In genomic region chr16:94999019-94999418, GRCm38 (mm10) we compare ENCODE assay signal across 26 mouse cellular contexts. TPM values are rescaled to one million over a fixed set of nuclear protein-coding genes. Genes with fewer than 3 reads are reported as not detected.
DNase-seq lines count a peak whose midpoint lies in the region; ATAC-seq and TF ChIP-seq lines count a peak whose summit lies in the region.
"Had no signal": no experiment of that assay in that cellular context is flagged by ENCODE, and none has a peak within 500 bp of the region (broad histone marks: within the 10 kb centered on the region; RNA-seq: fewer than 3 reads in every experiment).

No protein-coding gene starts in this region.

- no peak overlapping the region for H3K27ac ChIP-seq in hindbrain, embryonic 11.5 days (ENCODE audit: low read depth, low read length)
- H3K27ac ChIP-seq in hindbrain, postnatal 0 days, result no peak overlapping the region
- no peak overlapping the region for H3K27ac ChIP-seq in neural tube, embryonic 12.5 days
- H3K27ac ChIP-seq: embryonic facial prominence, embryonic 12.5 days; embryonic facial prominence, embryonic 15.5 days; forebrain, embryonic 12.5 days; heart, adult 2 months; heart, embryonic 10.5 days; heart, embryonic 13.5 days; hindbrain, embryonic 13.5 days had no signal

- peak; percentile 57; the same call in 1 of the 2 replicates for ATAC-seq in hindbrain, embryonic 11.5 days (ENCODE audit: low FRiP score)
- ATAC-seq in hindbrain, postnatal 0 days, result no peak
- ATAC-seq in neural tube, embryonic 12.5 days (ENCODE audit: low FRiP score, low read depth), result 0 out of 2 replicates have a peak, but pooled peaks have one; percentile 25
- ATAC-seq: activated CD4-positive, CD25-positive, alpha-beta regulatory T cell, adult 4 months; forebrain, embryonic 16.5 days had no signal

- H3K36me3 ChIP-seq in hindbrain, embryonic 11.5 days (ENCODE audit: control insufficient read depth, insufficient read depth, low read length), result no peaks in the 10 kb centered on the region
- H3K36me3 ChIP-seq in hindbrain, postnatal 0 days (ENCODE audit: insufficient read depth, low read length), result no peaks in the 10 kb centered on the region
- H3K36me3 ChIP-seq in neural tube, embryonic 12.5 days, result no peaks in the 10 kb centered on the region
- H3K36me3 ChIP-seq: embryonic facial prominence, embryonic 12.5 days; embryonic facial prominence, embryonic 15.5 days; forebrain, embryonic 12.5 days; heart, embryonic 10.5 days; heart, embryonic 13.5 days; hindbrain, embryonic 13.5 days had no signal

- peak; percentile 21 for DNase-seq in cerebellum, adult 9-10 months
- DNase-seq in cerebellum, adult 11-12 months, result no peak
- peak; percentile 19 for DNase-seq in hindbrain, embryonic 11.5 days (ENCODE audit: low spot score)
- no peak for DNase-seq in hindbrain, postnatal 0 days (ENCODE audit: low spot score)
- DNase-seq in neural tube, embryonic 10.5 days (ENCODE audit: extremely low spot score, low spot score), result no peak
- no peak for DNase-seq in lung, adult 2 months
- DNase-seq: adrenal gland, adult 8-10 months; adrenal gland, postnatal 25 days; cerebellum, postnatal 36 days; gastrocnemius, postnatal 10 days; gastrocnemius, postnatal 36 days; heart, adult 2 months; heart, postnatal 14 days; heart, postnatal 4 days had no signal

- 33% methylated on average over 3 of the region's 3 CpGs for WGBS in hindbrain, embryonic 11.5 days
- WGBS in hindbrain, postnatal 0 days, result 18% methylated on average over 3 of the region's 3 CpGs
- 21% methylated on average over 3 of the region's 3 CpGs for WGBS in neural tube, embryonic 12.5 days
- whole genome bisulfite sequencing in lung, adult 2 months, result 56% methylated on average over 3 of the region's 3 CpGs

- H3K4me1 ChIP-seq in hindbrain, embryonic 11.5 days (replicated peaks; ENCODE audit: control insufficient read depth, insufficient read depth, low read length), result peaks cover 4% of the 10 kb centered on the region; the same call in 1 of the 2 replicates
- H3K4me1 ChIP-seq in hindbrain, postnatal 0 days (ENCODE audit: insufficient read depth, low read length), result no peaks in the 10 kb centered on the region
- peaks cover 25% of the 10 kb centered on the region for H3K4me1 ChIP-seq in neural tube, embryonic 12.5 days
- no peaks in the 10 kb centered on the region for H3K4me1 ChIP-seq in lung, adult 2 months (ENCODE audit: control insufficient read depth, insufficient read depth, low read length)

- peaks cover 17% of the 10 kb centered on the region for H3K27me3 ChIP-seq in hindbrain, embryonic 11.5 days (ENCODE audit: control insufficient read depth, insufficient read depth, low read length)
- H3K27me3 ChIP-seq in hindbrain, postnatal 0 days (ENCODE audit: insufficient read depth, low read length), result no peaks in the 10 kb centered on the region
- peaks cover 31% of the 10 kb centered on the region for H3K27me3 ChIP-seq in neural tube, embryonic 12.5 days (replicated peaks)

- no peaks in the 10 kb centered on the region for H3K9me3 ChIP-seq in hindbrain, embryonic 11.5 days (ENCODE audit: control insufficient read depth, low read length)
- no peaks in the 10 kb centered on the region for H3K9me3 ChIP-seq in hindbrain, postnatal 0 days (ENCODE audit: low read length)
- no peaks in the 10 kb centered on the region for H3K9me3 ChIP-seq in neural tube, embryonic 12.5 days
- H3K9me3 ChIP-seq: embryonic facial prominence, embryonic 12.5 days; embryonic facial prominence, embryonic 15.5 days; forebrain, embryonic 12.5 days; heart, embryonic 10.5 days; heart, embryonic 13.5 days; hindbrain, embryonic 13.5 days had no signal

- no peak overlapping the region for H3K4me3 ChIP-seq in hindbrain, embryonic 11.5 days (ENCODE audit: low read depth, low read length)
- H3K4me3 ChIP-seq in hindbrain, postnatal 0 days (ENCODE audit: low read length), result no peak overlapping the region
- H3K4me3 ChIP-seq in neural tube, embryonic 12.5 days, result no peak overlapping the region
- no peak overlapping the region for H3K4me3 ChIP-seq in lung, adult 2 months (replicated peaks; ENCODE audit: extremely low read depth, low read depth, low read length)
- H3K4me3 ChIP-seq: embryonic facial prominence, embryonic 12.5 days; embryonic facial prominence, embryonic 15.5 days; forebrain, embryonic 12.5 days; heart, adult 2 months; heart, embryonic 10.5 days; heart, embryonic 13.5 days; hindbrain, embryonic 13.5 days had no signal

- no peak for TF ChIP-seq POLR2A in lung, adult 2 months (IDR thresholded peaks at IDR 0.05; ENCODE audit: borderline replicate concordance, extremely low read depth, low read depth, low read length)

- H3K9ac ChIP-seq in hindbrain, embryonic 11.5 days (ENCODE audit: low read depth, low read length), result no peak overlapping the region
- H3K9ac ChIP-seq in hindbrain, postnatal 0 days (replicated peaks; ENCODE audit: low read length), result no peak overlapping the region
- H3K9ac ChIP-seq in neural tube, embryonic 12.5 days, result no peak overlapping the region
- H3K9ac ChIP-seq: embryonic facial prominence, embryonic 12.5 days; embryonic facial prominence, embryonic 15.5 days; forebrain, embryonic 12.5 days; heart, embryonic 13.5 days; hindbrain, embryonic 13.5 days had no signal

- TF ChIP-seq CTCF in hindbrain, postnatal 0 days (IDR thresholded peaks at IDR 0.05; ENCODE audit: low read depth), result no peak
- no peak for TF ChIP-seq CTCF in lung, adult 2 months (IDR thresholded peaks at IDR 0.05; ENCODE audit: insufficient read depth, low read length)

- no peak overlapping the region for H3K4me2 ChIP-seq in hindbrain, embryonic 11.5 days (replicated peaks; ENCODE audit: low read depth, low read length)
- no peak overlapping the region for H3K4me2 ChIP-seq in hindbrain, postnatal 0 days (ENCODE audit: low read depth, low read length)
- H3K4me2 ChIP-seq in neural tube, embryonic 12.5 days (replicated peaks), result no peak overlapping the region
- H3K4me2 ChIP-seq: embryonic facial prominence, embryonic 12.5 days; embryonic facial prominence, embryonic 15.5 days; forebrain, embryonic 12.5 days; heart, embryonic 13.5 days; hindbrain, embryonic 13.5 days had no signal

RNA-seq across cellular contexts. Expression of gene Kcnj6, which starts 1.5 kb away (rescaled TPM):
- polyA plus RNA-seq in hindbrain, embryonic 11.5 days (2014; fragmentation: Nextera tagmentation; extraction: Ambion mirVana), result 0.08 TPM in 2 replicates
- 13.9 and 18.3 TPM in 2 replicates for total RNA-seq in hindbrain, postnatal 0 days (2014; rRNA removed)
- polyA plus RNA-seq in hindbrain, postnatal 0 days (2015; fragmentation: Nextera tagmentation; extraction: Ambion mirVana), result 4.3 and 5.9 TPM in 2 replicates
- 0.35 and 0.64 TPM in 2 replicates for polyA plus RNA-seq in neural tube, embryonic 12.5 days (2016; fragmentation: Nextera tagmentation; extraction: Ambion mirVana)
- not detected in 2 replicates for polyA plus RNA-seq in lung, adult 2 months (2012; rRNA removed)
- total RNA-seq: ES-E14; gastrocnemius, adult 18-20 months; gastrocnemius, postnatal 10 days; gastrocnemius, postnatal 36 days; granulocyte monocyte progenitor cell, adult 5-6 weeks; heart, adult 2 months; heart, postnatal 14 days; heart, postnatal 4 days had no signal
- polyA plus RNA-seq: activated CD4-positive, CD25-positive, alpha-beta regulatory T cell, adult 4 months; heart, adult 2 months had no signal

Comparison
In these comparisons a context has a peak if more than half of its experiments do, and no peak if none do; other contexts are left out.
1. DNase-seq: peak in cerebellum, adult 9-10 months (single experiment) and hindbrain, embryonic 11.5 days (single experiment); none in cerebellum, adult 11-12 months (single experiment), hindbrain, postnatal 0 days (single experiment), neural tube, embryonic 10.5 days (single experiment) and lung, adult 2 months (single experiment).